Mouse (Mus musculus) ZHBTc4 (cell line): ENCODE results near the gene Ube2f.

ENCODE experiments used
- DNase-seq: peaks from one replicate; pipeline ENCODE4 v3.0.0-alpha.2; 2011; ENCODE audit warnings: low read depth, low spot score

Ube2f gene

DNA sequence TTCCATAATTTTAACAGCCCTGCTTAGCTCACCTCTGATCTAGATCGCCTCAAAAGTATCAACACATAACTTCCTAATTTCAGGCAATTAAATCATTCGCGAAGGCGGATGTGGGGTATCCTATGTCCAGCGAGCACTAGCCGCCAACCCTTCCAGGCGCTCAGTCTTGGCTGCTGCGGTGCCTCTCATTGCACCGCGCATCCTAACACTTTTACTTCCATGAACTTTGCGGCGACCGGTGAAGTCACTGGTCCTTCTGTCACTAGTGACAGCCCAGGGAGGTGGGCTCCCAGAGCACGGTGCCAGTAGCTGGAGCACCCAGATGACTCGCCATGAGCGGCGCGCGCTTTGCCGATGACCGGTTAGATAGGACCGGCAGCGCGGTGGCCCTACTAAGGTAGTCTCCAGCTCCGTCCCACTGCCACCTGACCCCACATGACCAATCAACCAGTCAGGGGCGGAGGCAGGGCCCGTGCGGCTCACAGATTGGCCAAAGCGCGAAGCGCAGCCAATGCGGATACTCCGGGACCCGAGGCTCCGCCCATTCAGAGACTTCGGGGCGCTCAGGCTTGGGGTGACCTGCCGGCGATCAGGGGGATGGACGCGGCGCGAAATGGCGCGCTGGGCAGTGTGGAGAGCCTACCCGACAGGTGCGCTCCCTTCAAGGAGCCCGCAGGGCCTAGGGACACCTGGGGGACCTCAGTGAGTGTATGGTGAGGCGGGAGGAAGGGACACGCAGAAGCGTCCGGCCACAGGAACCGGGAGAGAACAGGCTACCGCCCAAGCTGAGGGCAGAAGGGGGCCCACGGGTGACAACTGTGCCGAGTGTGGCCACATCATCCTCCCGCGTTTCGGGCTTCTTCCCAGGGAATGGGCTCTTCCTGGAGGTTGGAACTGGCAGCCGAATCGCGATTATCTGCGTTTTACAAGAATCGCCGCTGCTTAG is 48.0 kb downstream of the Ube2f start, which contains the start of gene Scly:
TSS of gene Scly (plus strand) at position 540 of the 946 bp plus-strand sequence.
- peak; percentile 91 for DNase-seq

DNA sequence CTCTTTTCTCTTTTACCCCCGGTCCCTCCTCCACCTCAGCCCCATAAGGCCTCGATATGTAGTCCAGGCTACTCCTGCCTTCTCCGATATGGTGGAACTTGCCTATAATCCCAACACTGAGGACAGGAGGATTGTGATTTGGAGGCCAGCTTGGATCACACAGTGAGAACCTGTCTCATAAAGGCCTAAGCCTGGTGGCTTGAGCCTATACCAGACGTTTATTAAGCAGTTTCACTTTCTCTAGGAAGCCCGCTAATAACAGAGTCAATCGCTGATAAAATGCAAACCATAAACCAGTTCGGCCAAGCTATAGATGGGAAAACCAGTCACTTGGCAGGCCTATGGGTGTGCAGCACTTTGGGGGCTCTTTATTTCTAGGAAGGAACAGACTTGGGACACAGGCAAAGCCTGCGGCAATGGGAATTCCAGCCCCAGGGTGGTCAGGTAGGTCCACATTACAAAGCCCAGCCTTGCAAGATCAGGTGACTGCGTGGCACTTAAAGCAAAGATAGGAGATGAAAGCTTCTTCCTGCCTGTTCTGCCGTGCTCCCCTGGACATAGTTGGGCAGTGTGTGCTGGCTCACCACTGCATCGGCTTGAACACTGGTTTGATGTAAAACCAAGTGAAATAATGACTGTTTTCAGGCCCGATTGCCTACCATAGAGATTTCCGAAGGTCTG is 49.1 kb downstream of the Ube2f start:
- no peak for DNase-seq

DNA sequence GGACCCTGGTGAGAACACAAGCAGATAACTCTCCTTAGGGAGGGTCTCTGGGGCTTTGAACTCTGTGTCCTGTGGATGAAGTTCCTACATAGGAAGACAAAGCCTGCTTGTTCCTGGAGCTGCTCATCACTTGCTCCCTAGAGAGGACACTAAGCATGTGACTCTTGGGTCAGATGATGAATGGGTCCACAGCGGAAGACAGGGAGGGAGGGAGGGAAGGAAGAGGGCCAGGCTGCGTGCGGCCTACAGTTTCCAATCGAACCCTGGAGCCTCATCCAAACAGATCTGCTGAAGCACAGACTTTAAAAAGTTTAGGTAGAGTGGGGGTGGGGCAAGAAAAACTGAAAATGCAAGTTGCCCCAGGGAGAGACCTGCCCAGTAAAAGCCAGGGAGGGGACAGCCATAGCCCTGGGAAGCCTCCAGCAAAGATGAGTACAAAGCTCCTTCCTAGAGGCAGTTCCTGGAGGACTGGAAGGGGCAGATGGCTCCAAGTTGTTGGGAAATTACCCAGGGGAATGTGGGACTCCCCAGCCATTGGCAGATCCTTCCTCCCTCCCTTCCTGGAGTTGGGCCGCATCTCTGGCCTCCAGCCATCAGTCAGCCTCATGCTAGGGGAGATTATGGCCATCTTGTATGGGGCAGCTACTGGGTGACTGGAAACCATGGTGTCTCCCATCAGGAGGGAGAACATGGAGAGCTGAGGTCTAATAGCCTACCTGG is 49.8 kb downstream of the Ube2f start:
- no peak for DNase-seq

DNA sequence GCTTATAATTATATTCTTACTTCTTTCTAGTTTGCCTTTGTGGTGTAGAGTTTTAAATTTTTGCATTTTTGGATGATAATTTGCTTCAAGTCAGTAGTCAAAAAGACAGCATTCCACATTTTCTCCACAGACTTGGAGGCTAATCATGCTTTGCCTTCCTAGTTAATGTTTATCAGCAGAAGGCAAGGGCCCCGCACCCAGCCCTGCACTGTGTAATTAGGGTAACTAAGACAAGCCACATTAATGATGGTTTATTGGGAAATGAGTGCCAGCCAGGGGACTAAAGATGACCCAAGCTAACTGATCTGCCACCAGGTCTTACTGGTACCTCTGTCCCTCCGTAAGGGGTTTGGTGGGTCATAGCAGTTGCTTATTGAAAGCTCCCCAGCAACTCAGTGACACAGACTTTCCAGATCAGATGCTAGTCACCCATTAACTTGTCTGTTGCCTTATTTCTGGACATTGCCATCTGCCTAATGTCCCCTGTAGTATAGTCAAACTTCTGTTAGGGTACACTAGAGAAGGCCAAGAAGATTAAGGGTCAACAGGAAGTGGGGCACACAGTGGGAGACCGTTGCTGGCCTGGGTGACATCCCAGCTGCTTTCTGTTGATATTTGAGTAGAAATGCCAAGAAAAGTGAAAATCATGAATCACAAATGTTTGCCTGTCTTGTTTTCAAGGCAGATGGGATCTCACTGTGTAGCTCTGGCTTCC is 51.3 kb downstream of the Ube2f start:
- no peak for DNase-seq

DNA sequence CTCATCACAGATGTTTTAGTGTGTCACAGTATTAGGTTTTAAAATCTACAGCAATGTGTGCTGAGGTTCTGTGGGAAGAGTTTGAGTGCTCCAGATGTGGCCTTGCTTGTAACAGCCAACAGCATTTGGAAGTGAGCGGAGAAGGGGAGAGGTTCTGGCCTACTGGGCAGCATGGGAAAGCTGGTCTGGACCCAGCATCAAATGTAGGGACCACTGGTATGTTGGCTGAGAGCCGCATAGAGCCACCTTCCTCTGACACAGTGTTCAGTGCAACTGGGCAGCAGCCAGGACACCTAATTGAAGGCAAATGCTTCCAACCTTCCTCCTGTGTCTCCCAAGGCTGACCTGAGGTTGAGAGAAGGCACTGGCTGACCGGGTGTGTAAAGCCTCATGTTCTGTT is 51.9 kb downstream of the Ube2f start:
- no peak for DNase-seq

DNA sequence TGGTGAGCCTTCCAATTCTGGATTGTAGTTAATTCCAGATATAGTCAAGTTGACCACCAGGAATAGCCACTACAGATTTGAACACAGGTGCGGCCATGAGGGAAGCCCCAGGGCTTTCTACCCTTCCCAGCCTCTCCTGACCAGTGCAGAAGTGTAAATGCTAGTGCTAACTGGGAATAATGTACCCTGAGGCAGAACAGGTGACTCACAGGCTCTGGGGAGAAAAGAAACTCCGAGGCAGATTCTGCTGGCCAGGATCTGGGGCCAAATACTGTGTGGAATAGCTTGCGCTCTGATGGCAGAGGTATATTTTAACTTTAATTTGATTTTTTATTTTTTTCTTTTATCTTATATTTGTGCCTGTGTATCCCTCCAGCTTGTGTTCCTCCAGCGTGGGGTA is 54.5 kb downstream of the Ube2f start:
- DNase-seq = no peak

DNA sequence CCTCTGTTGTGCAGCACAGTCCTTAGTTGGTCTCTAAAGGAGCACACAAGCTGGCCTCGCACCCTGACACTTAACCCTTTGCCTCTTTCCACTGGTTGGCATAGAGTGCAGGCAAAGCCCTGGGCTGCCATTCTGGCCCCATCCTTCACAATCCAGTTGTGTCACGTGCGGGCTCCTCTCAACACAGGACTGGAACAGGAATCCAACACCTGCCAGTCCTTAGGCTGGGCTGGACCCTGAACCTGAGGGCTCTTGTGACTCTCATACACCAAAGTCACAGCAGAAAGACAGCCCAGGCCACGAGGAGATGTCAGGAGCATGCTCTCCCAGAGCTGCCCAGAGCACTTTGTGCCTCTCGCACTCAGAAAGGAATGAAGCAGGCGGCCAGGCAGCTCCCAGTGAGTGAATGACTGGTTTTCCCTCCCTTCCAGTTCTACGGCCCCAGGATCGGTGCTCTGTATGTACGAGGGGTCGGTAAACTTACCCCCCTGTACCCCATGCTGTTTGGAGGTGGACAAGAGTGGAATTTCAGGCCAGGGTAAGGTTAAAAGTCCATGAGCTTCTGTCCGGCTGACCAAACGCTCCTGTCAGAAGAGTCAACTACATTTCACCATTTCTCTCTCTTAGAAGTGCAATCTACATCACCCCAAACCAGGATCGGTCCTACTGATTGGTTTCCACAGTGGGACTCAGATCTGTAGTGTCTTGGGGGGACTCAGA is 59.4 kb downstream of the Ube2f start:
- DNase-seq = no peak

DNA sequence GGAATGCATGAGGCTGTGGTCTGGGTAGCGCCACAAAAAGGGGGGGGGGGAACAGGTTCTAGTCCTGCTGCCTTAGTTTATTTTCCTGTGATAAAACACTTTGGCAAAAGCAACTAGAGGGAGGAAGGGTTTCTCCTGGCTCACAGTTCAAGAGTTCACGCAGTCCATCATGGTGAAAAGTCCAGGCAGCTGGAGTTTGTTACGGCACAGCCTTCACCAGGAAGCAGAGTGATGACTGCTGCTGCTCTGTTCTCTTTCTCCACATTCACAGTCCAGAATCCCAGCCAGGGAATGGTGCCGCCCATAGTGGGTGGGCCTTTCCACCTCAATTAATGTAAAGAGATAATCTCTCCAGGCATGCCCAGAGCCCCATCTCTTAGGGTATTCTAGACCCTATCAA is 62.2 kb downstream of the Ube2f start:
- DNase-seq = no peak

DNA sequence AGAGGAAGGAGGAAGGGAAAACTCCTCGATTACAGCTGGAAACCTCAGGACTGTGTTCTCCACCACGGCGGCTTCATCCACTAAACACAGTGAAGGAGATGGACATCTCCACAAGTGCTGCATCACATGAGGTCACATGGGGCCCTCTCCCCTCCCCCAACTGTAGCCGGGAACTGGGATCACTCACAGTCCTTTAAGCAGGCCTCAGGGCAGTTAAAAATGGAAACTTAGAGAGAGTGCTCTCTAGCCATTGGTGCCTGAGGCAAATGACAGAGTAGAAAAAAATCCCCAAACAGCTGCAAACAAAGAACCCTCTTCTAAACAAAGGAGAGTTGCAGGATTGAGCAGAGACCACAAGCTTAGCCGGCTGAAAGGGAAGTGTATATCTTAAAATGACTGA is 63.1 kb downstream of the Ube2f start:
- DNase-seq = peak; percentile 57

DNA sequence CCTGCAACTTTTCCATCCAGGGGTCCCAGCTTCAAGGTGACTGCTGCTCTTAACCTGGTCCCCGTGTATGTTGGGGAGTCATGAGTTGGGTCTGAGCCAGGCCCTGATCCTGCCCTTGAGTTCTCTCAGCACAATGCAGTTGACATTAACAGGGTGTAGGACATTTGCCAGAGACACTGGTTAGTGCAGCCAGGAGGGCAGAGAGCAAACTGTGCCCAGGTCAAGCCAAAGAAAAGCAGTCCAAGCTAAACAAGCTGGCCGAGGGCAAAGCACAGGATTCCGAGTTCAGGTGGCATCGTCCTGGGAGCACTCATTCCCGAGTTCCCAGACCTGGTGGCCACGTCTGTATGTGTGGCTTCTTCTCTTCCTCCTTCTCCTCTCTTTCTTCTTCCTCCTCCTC is 67.6 kb downstream of the Ube2f start:
- no peak for DNase-seq

DNA sequence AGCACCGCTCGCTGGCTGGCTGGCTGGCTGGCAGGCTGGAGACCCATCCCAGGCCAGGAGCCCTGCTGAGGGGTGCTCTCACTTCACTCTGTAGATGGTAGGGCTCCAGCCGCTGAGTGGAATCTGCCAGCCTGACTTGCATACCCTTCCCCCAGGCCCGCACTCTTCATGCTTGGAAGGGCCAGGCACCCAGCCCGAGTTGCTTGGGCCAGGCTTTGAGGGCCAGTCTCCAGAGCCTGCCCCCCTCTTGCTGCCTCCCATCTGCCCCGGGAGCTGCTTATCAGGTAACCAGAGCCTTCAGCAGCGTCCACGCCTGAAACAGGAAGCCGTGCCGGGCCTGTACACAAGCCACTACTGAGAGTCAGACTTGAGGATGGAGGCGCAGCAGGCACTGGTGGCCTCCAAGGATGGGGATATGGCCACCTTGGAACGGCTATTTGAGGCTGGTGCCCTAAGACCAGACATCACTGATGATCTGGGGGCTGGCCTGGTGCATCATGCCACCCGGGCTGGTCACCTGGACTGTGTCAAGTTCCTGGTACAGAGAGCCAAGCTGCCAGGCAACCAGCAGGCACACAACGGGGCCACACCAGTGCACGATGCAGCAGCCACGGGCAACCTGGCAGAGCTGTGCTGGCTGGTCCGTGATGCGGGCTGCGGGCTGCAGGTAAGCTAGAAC is 71.8 kb downstream of the Ube2f start, which contains the start of gene Espnl:
TSS of gene Espnl (plus strand) at position 316 of the 679 bp plus-strand sequence.
- DNase-seq = no peak

DNA sequence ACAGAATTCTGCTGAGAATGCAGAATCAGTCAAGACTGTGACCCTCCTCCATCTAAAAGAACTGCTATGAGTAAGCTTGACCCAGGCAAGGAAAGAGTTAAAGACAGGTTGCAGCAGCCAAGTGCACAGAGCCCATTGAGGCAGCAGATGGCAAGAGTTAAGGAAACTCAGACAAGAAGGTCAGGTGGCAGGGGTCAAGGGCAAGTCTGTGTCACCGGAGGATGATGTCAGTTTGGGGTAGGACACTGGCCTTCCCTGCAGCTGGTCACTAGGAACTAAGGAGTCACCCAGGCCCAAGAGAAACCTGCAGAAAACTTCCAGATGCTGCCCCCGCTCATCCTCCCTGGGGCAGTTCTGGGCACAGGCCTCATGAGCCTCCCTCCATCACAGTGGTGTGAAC is 74.5 kb downstream of the Ube2f start:
- no peak for DNase-seq

DNA sequence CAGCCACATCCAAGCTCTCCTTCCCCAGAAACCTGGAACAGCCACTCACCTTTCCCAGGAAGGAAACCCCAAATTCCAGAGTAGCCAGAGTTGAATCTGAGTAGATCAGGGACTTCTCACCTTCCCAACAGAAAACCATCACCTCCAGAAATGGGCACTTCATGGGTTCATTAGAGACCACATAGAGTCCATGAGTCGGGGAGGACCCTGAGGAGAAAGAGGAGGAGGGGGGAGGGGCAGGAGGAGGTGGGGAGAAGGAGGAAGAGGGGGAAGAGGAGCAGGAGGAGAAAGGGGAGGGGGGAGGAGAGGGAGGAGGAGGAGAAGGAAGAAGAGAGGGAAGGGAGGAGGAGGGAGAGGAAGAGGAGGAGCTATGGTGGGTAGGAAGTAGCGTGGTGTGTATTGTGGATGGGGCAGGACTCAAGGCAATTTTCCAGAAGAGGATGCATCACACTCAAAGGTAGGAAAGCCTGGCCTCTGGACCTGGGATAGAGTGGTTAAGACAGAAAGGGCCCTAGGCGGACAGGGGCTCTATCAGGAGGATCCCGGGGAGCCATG is 75.5 kb downstream of the Ube2f start:
- DNase-seq = no peak

DNA sequence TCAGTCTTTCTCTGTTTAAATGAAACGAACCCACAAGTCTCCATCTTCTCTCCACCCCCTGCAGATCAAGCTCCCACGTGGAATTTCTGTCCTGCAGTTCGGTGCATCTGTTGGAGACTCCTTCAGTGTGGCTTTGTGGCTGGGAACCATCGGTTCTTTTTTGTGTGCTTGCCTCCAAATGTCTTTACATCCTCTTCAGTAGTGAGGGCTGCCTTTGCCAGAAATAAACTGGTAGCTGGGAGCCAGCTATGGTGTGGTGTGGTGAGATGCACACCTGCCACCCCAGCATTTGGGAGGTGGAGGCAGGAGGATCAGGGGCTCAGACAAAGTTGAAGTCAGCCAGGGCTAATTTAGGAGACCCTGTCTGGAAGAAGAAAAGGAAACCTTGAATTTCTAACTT is 82.0 kb downstream of the Ube2f start:
- no peak for DNase-seq

DNA sequence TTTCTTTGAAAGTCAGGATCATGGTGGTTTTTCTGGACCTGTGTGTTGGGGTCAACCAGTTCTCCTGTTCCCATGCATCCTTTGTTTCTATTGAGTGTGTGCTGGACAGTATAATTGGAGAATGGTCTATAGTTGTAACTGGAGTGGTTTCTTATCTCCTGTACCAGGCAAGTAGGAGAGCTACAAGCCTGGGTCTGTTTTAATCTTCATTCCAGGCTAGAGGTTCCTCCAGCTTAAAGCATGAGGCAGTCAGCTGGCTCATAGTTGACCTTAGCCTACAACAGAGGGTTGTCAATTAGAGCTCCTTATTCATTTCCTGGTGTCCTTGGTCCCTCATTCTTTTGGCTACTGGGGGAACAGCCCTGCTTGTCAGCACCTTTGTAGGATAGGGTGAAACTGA is 83.5 kb downstream of the Ube2f start:
- no peak for DNase-seq

DNA sequence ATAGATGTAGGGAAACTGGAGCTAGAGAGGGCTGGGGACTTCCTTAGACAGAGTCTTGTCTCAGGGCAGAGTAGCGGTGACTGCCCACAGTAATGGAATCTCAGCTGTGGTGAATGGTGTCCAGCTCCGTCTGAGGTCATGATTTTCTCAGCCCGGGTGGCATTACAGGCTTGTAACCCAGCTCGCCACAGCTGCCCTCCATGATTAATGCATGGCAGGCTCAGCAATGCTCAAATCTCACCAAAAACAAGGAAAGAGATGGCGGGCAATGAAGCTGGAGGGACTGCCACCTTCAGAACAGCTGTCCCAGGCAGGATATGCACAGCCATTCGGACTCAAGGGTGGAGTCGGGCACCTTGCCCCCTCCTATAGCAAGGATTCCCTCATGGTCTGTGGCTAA is 87.3 kb downstream of the Ube2f start:
- DNase-seq = no peak
